Mouse (Mus musculus) liver, embryonic 11.5 days (tissue): ENCODE measurements around the gene Gm12117. TPM values are rescaled to one million over a fixed set of nuclear protein-coding genes. Genes with fewer than 3 reads are reported as not detected.

Experiments used
- ATAC-seq: fragments of 200-750 bp; cut with Nextera tagmentation; replicated peaks from 2 replicates; pipeline ENCODE4 v1.8.0; 2017; ENCODE audit warnings: moderate number of reproducible peaks, mild to moderate bottlenecking, moderate TSS enrichment, moderate library complexity; ENCODE audit not compliant: low FRiP score
- DNase-seq: peaks from one replicate; pipeline ENCODE4 v3.0.0-alpha.2; 2017; ENCODE audit warnings: low spot score
- H3K27ac ChIP-seq: fragments of 300-500 bp; sonication (generic); 2 replicates; pipeline ENCODE4 v1.5.1; 2014; ENCODE audit warnings: mild to moderate bottlenecking, low read depth, low read length, control low read depth
- H3K27me3 ChIP-seq: fragments of 300-500 bp; sonication (generic); replicated peaks from 2 replicates; pipeline ENCODE4 v1.6.1; 2014; ENCODE audit warnings: low read length, mixed read lengths; ENCODE audit not compliant: control insufficient read depth, insufficient read depth
- H3K36me3 ChIP-seq: fragments of 300-500 bp; sonication (generic); 2 replicates; pipeline ENCODE4 v1.6.1; 2014; ENCODE audit warnings: mild to moderate bottlenecking, low read length, moderate library complexity, mixed read lengths; ENCODE audit not compliant: control insufficient read depth, insufficient read depth
- H3K4me1 ChIP-seq: fragments of 300-500 bp; sonication (generic); replicated peaks from 2 replicates; pipeline ENCODE4 v1.6.1; 2014; ENCODE audit warnings: low read length, mixed read lengths; ENCODE audit not compliant: control insufficient read depth, insufficient read depth
- H3K4me2 ChIP-seq: fragments of 300-500 bp; sonication (generic); 2 replicates; pipeline ENCODE4 v1.6.1; 2014; ENCODE audit warnings: mild to moderate bottlenecking, control low read depth, moderate library complexity
- H3K4me3 ChIP-seq: fragments of 300-500 bp; sonication (generic); 2 replicates; pipeline ENCODE4 v1.5.1; 2014; ENCODE audit warnings: low read depth, low read length, control low read depth
- H3K9ac ChIP-seq: fragments of 300-500 bp; sonication (generic); 2 replicates; pipeline ENCODE4 v1.6.1; 2014; ENCODE audit warnings: low read depth, low read length, control low read depth
- H3K9me3 ChIP-seq: fragments of 300-500 bp; sonication (generic); 2 replicates; pipeline ENCODE4 v1.6.1; 2016; ENCODE audit warnings: low read length, inconsistent platforms, mixed read lengths; ENCODE audit not compliant: control insufficient read depth
- whole genome bisulfite sequencing: fragments of 180-500 bp; shearing (Covaris S2); extraction: QIAGEN DNeasy Blood & Tissue Kit; methylation state at CpG from one replicate; pipeline ENCODE4 v1.1.7; 2014; 5-methylcytosine and 5-hydroxymethylcytosine counted together
- polyA plus RNA-seq: library from polyadenylated mRNA; unstranded; fragments of >200 nt; fragmentation: Nextera tagmentation; extraction: Ambion mirVana; gene quantifications from 2 replicates; pipeline ENCODE4 v1.2.1, GENCODE M21; 2014

The Gm12117 gene
- not detected in 2 replicates for polyA plus RNA-seq

GRCm38 (mm10) chr11:33276637-33277036 is at the start of gene Gm12117:
Gm12117 (minus strand) TSS chr11:33276737.
- Histone ChIP-seq H3K9ac (no peak within 1 kb of the TSS), H3K27me3 (no peaks in the 10 kb centered on the region), H3K27ac (no peak within 1 kb of the TSS), H3K4me2 (no peak within 1 kb of the TSS), H3K36me3 (no peaks in the 10 kb centered on the region), H3K4me1 (no peaks in the 10 kb centered on the region), H3K9me3 (no peaks in the 10 kb centered on the region), H3K4me3 (no peak within 1 kb of the TSS)
- DNase-seq (no peak), ATAC-seq (no peak)
- WGBS = 91% methylated on average over 3 of the region's 3 CpGs

- no peak overlapping the region for H3K4me3 ChIP-seq
- H3K9ac ChIP-seq = no peak overlapping the region
- WGBS = 87% methylated on average over 7 of the region's 7 CpGs
- no peak overlapping the region for H3K4me2 ChIP-seq
- no peaks in the 10 kb centered on the region for H3K9me3 ChIP-seq
- H3K36me3 ChIP-seq = no peaks in the 10 kb centered on the region
- no peak for ATAC-seq
- no peak for DNase-seq
- no peaks in the 10 kb centered on the region for H3K27me3 ChIP-seq
- H3K27ac ChIP-seq = no peak overlapping the region
- no peaks in the 10 kb centered on the region for H3K4me1 ChIP-seq
These were observed 42.6 kb upstream of the Gm12117 start for GRCm38 (mm10) chr11:33319006-33319611.

GRCm38 (mm10) chr11:33309566-33309965 is 33.0 kb upstream of the Gm12117 start:
- no peak overlapping the region for H3K9ac ChIP-seq
- no peaks in the 10 kb centered on the region for H3K4me1 ChIP-seq
- no peaks in the 10 kb centered on the region for H3K36me3 ChIP-seq
- H3K27me3 ChIP-seq = no peaks in the 10 kb centered on the region
- no peak overlapping the region for H3K27ac ChIP-seq
- 77% methylated on average over 4 of the region's 4 CpGs for WGBS
- H3K9me3 ChIP-seq = no peaks in the 10 kb centered on the region
- ATAC-seq (no peak), DNase-seq (no peak)
- H3K4me3 ChIP-seq = no peak overlapping the region
- H3K4me2 ChIP-seq = no peak overlapping the region

- no peak for ATAC-seq
- no peak for DNase-seq
- WGBS = 79% methylated on average over 8 of the region's 8 CpGs
- Histone ChIP-seq H3K4me2 (no peak overlapping the region), H3K27me3 (no peaks in the 10 kb centered on the region), H3K4me1 (no peaks in the 10 kb centered on the region), H3K27ac (no peak overlapping the region), H3K4me3 (no peak overlapping the region), H3K36me3 (no peaks in the 10 kb centered on the region), H3K9ac (no peak overlapping the region), H3K9me3 (no peaks in the 10 kb centered on the region)
These were observed 24.3 kb upstream of the Gm12117 start for GRCm38 (mm10) chr11:33300859-33301258.

GRCm38 (mm10) chr11:33299371-33299770 is 22.8 kb upstream of the Gm12117 start:
- H3K4me2 ChIP-seq = no peak overlapping the region
- 80% methylated on average over 11 of the region's 11 CpGs for WGBS
- H3K36me3 ChIP-seq = no peaks in the 10 kb centered on the region
- no peak overlapping the region for H3K9ac ChIP-seq
- H3K4me3 ChIP-seq = no peak overlapping the region
- H3K27me3 ChIP-seq = no peaks in the 10 kb centered on the region
- no peak for ATAC-seq
- H3K4me1 ChIP-seq = no peaks in the 10 kb centered on the region
- DNase-seq = no peak
- no peaks in the 10 kb centered on the region for H3K9me3 ChIP-seq
- no peak overlapping the region for H3K27ac ChIP-seq

GRCm38 (mm10) chr11:33297121-33297520 is 20.6 kb upstream of the Gm12117 start:
- no peaks in the 10 kb centered on the region for H3K4me1 ChIP-seq
- H3K4me2 ChIP-seq = no peak overlapping the region
- H3K9ac ChIP-seq = no peak overlapping the region
- ATAC-seq (no peak), DNase-seq (no peak)
- no peak overlapping the region for H3K27ac ChIP-seq
- no peaks in the 10 kb centered on the region for H3K27me3 ChIP-seq
- no peaks in the 10 kb centered on the region for H3K36me3 ChIP-seq
- 83% methylated on average over 8 of the region's 8 CpGs for WGBS
- no peak overlapping the region for H3K4me3 ChIP-seq
- no peaks in the 10 kb centered on the region for H3K9me3 ChIP-seq

GRCm38 (mm10) chr11:33295422-33295821 is 18.9 kb upstream of the Gm12117 start:
- WGBS = 56% methylated on average over 3 of the region's 3 CpGs
- DNase-seq = no peak
- Histone ChIP-seq H3K9ac (no peak overlapping the region), H3K36me3 (no peaks in the 10 kb centered on the region), H3K27ac (no peak overlapping the region), H3K4me3 (no peak overlapping the region), H3K4me1 (no peaks in the 10 kb centered on the region), H3K4me2 (no peak overlapping the region), H3K27me3 (no peaks in the 10 kb centered on the region), H3K9me3 (no peaks in the 10 kb centered on the region)
- no peak for ATAC-seq

GRCm38 (mm10) chr11:33294063-33294462 is 17.5 kb upstream of the Gm12117 start:
- H3K4me3 ChIP-seq = no peak overlapping the region
- no peak for DNase-seq

GRCm38 (mm10) chr11:33278571-33278970 is 2.0 kb upstream of the Gm12117 start:
- WGBS = 83% methylated on average over 2 of the region's 2 CpGs
- Histone ChIP-seq H3K27ac (no peak overlapping the region), H3K27me3 (no peaks in the 10 kb centered on the region), H3K36me3 (no peaks in the 10 kb centered on the region), H3K9me3 (no peaks in the 10 kb centered on the region), H3K4me2 (no peak overlapping the region), H3K4me3 (no peak overlapping the region), H3K9ac (no peak overlapping the region), H3K4me1 (no peaks in the 10 kb centered on the region)
- no peak for ATAC-seq
- DNase-seq = no peak

More at GRCm38 (mm10) chr11:33294063-33294462, 17.5 kb upstream of the Gm12117 start:
- H3K36me3 ChIP-seq = no peaks in the 10 kb centered on the region
- ATAC-seq = no peak
- H3K4me2 ChIP-seq = no peak overlapping the region
- no peaks in the 10 kb centered on the region for H3K27me3 ChIP-seq
- H3K4me1 ChIP-seq = no peaks in the 10 kb centered on the region
- 70% methylated on average over 6 of the region's 6 CpGs for WGBS
- no peaks in the 10 kb centered on the region for H3K9me3 ChIP-seq
- H3K27ac ChIP-seq = no peak overlapping the region
- no peak overlapping the region for H3K9ac ChIP-seq
